Comparison of ENCODE assay signal across 11 mouse cellular contexts in the genomic region with DNA sequence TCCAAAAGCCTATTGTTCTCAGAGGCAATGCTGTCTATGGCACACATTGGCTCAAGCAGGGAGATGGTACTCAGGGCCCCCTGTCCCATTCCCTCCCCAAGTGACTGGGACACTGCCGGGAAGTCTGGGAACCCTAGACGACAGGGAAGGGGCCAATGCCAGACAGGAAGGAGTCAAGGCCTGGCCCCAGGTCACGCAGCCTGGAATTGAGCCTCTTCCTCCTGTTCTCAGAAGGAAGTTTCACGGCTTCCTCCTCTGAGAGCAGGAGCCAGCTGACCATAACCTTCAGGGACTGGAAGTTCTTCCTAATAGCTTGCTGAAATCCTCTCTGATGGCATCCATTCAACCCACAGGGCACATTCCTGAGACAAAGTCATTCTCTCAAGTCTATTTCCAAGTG. TPM values are rescaled to one million over a fixed set of nuclear protein-coding genes. Genes with fewer than 3 reads are reported as not detected.
A peak's percentile ranks its signal among the peaks of the same experiment; 100 is the strongest.
DNase-seq lines count a peak whose midpoint lies in the region; ATAC-seq and TF ChIP-seq lines count a peak whose summit lies in the region.
"Had no signal": no experiment of that assay in that cellular context is flagged by ENCODE, and none has a peak within 500 bp of the region (broad histone marks: within the 10 kb centered on the region; RNA-seq: fewer than 3 reads in every experiment).

No protein-coding gene starts in this region.

- peak; percentile 98 for DNase-seq in heart, adult 11 months
- no peak for DNase-seq in heart, postnatal 25 days (ENCODE audit: low spot score)
- DNase-seq in heart, postnatal 0 days (ENCODE audit: low spot score): no peak
- DNase-seq in kidney, postnatal 36 days: peak; percentile 57 to 60
- DNase-seq in lung, postnatal 25 days (ENCODE audit: low spot score): peak; percentile 58
- no peak for DNase-seq in cerebellum, postnatal 36 days
- DNase-seq in layer of hippocampus, adult 18-20 months (ENCODE audit: low spot score in 2 of 2): no peak
- DNase-seq: cerebellum, adult 9-10 months had no signal

- H3K4me2 ChIP-seq in heart, postnatal 0 days (ENCODE audit: low read depth, low read length): 0 out of 2 replicates have a peak overlapping the region, but pooled peaks have one; percentile 13
- H3K4me2 ChIP-seq: forebrain, embryonic 15.5 days had no signal

- no peaks in the 10 kb centered on the region for H3K27me3 ChIP-seq in heart, postnatal 0 days (ENCODE audit: control insufficient read depth, insufficient read depth, low read length)
- H3K27me3 ChIP-seq: forebrain, embryonic 15.5 days had no signal

- 72% methylated on average over 4 of the region's 4 CpGs for WGBS in heart, postnatal 0 days

- no peak for TF ChIP-seq EP300 in heart, postnatal 0 days (IDR thresholded peaks at IDR 0.05; ENCODE audit: low read depth)

- peak overlapping the region; percentile 65 for H3K27ac ChIP-seq in heart, postnatal 0 days (ENCODE audit: low read depth)
- H3K27ac ChIP-seq: forebrain, embryonic 15.5 days; macrophage had no signal

- TF ChIP-seq CTCF in heart, postnatal 0 days (IDR thresholded peaks at IDR 0.05; ENCODE audit: low read depth): no peak

- no peak overlapping the region for H3K4me3 ChIP-seq in heart, postnatal 0 days (ENCODE audit: low read depth, low read length)
- H3K4me3 ChIP-seq: forebrain, embryonic 15.5 days had no signal

- intact Hi-C loops in heart, postnatal 25 days (cut with DNase I): loop anchor here (5.0 kb wide), 1 partner anchor 79 kb away; no protein-coding TSS in a partner anchor

- H3K9me3 ChIP-seq in heart, postnatal 0 days (replicated peaks; ENCODE audit: control insufficient read depth, low read length): no peaks in the 10 kb centered on the region
- H3K9me3 ChIP-seq: forebrain, embryonic 15.5 days had no signal

- H3K4me1 ChIP-seq in heart, postnatal 0 days (ENCODE audit: control insufficient read depth, insufficient read depth): peaks cover 36% of the 10 kb centered on the region
- H3K4me1 ChIP-seq: forebrain, embryonic 15.5 days had no signal

- no peak for ATAC-seq in heart, postnatal 0 days (ENCODE audit: insufficient read depth, low read depth)
- no peak for ATAC-seq in megakaryocyte progenitor cell, adult 5-6 weeks (replicated peaks; ENCODE audit: poor library complexity)
- ATAC-seq: forebrain, embryonic 15.5 days had no signal

- no peak overlapping the region for H3K9ac ChIP-seq in heart, postnatal 0 days (replicated peaks; ENCODE audit: low read depth, low read length)
- H3K9ac ChIP-seq: forebrain, embryonic 15.5 days had no signal

- H3K36me3 ChIP-seq in heart, postnatal 0 days (replicated peaks; ENCODE audit: control insufficient read depth, insufficient read depth, low read length): 0 out of 2 replicates have a peak, but pooled peaks cover 6% of the 10 kb centered on the region
- H3K36me3 ChIP-seq: forebrain, embryonic 15.5 days had no signal

RNA-seq across cellular contexts. Expression of a gene that starts 29.6 kb away (rescaled TPM):
- 10 to 100 TPM; 20.4 to 23.7 TPM for total RNA-seq in heart, postnatal 25 days (2021)
- total RNA-seq in heart, postnatal 0 days (2014; rRNA removed; ENCODE audit: low replicate concordance): 14.8 and 37.1 TPM in 2 replicates
- polyA plus RNA-seq in heart, postnatal 0 days (2015; fragmentation: Nextera tagmentation; extraction: Ambion mirVana): 16.0 and 16.4 TPM in 2 replicates
- total RNA-seq in megakaryocyte progenitor cell, adult 5-6 weeks (2015): 50.8 and 54.4 TPM in 2 replicates
- total RNA-seq in megakaryocyte progenitor cell, adult 5-6 weeks (2017): 72.0 and 77.3 TPM in 2 replicates
- total RNA-seq in layer of hippocampus, adult 18-20 months (2021): 1 to 10 TPM; 2.6 to 4.3 TPM

RNA-seq across cellular contexts. Expression of a gene that starts 36.5 kb away (rescaled TPM):
- not detected for total RNA-seq in heart, postnatal 25 days (2021)
- not detected in 2 replicates for total RNA-seq in heart, postnatal 0 days (2014; rRNA removed; ENCODE audit: low replicate concordance)
- not detected in 2 replicates for polyA plus RNA-seq in heart, postnatal 0 days (2015; fragmentation: Nextera tagmentation; extraction: Ambion mirVana)
- not detected in 2 replicates for total RNA-seq in megakaryocyte progenitor cell, adult 5-6 weeks (2015)
- not detected in 2 replicates for total RNA-seq in megakaryocyte progenitor cell, adult 5-6 weeks (2017)
- total RNA-seq in layer of hippocampus, adult 18-20 months (2021): not detected
- polyA plus RNA-seq: forebrain, embryonic 15.5 days; macrophage had no signal

Comparison
In these comparisons a context has a peak if more than half of its experiments do, and no peak if none do; other contexts are left out.
1. DNase-seq: peak in heart, adult 11 months (single experiment), kidney, postnatal 36 days (2 of 2) and lung, postnatal 25 days (single experiment); none in heart, postnatal 25 days (single experiment), heart, postnatal 0 days (single experiment), cerebellum, postnatal 36 days (0 of 2) and layer of hippocampus, adult 18-20 months (0 of 2).